Mouse (Mus musculus) megakaryocyte, embryonic 14.5 days (primary cell): ENCODE measurements at regions not wholly inside any gene's neighbourhood (a gene's known extent, or its start where the extent isn't known, plus 50 kb on each side); places are given as distances from the start of the nearest gene placed in this dataset.

ENCODE experiments used
- FLI1 ChIP-seq: IDR thresholded peaks from 2 replicates; pipeline ENCODE4 v1.6.1; 2012; ENCODE audit warnings: low read length, inconsistent platforms, mixed read lengths
- GATA1 ChIP-seq: IDR thresholded peaks from 3 replicates; pipeline ENCODE4 v1.6.1; 2012; ENCODE audit warnings: mixed read lengths, low read length, inconsistent platforms, borderline replicate concordance

- TF ChIP-seq GATA1 = no peak
- no peak for TF ChIP-seq FLI1
Observed at GRCm38 (mm10) chr13:107306958-107307357, 285.0 kb upstream of the Kif2a start.
